Mouse (Mus musculus) bone marrow, adult 2 months (tissue): ENCODE measurements at regions not wholly inside any gene's neighbourhood (a gene's known extent, or its start where the extent isn't known, plus 50 kb on each side); places are given as distances from the start of the nearest gene placed in this dataset.

Experiments
- CTCF ChIP-seq: fragments of 200-500 bp; IDR thresholded peaks from 2 replicates; pipeline ENCODE4 v1.5.1; 2011; ENCODE audit warnings: low read length, control low read depth; ENCODE audit not compliant: control insufficient read depth, insufficient read depth
- POLR2A ChIP-seq: fragments of 200-500 bp; IDR thresholded peaks from 2 replicates; pipeline ENCODE4 v1.6.1; 2011; ENCODE audit warnings: low read depth, mild to moderate bottlenecking, control low read depth, low read length, borderline replicate concordance; ENCODE audit not compliant: control insufficient read depth

DNA sequence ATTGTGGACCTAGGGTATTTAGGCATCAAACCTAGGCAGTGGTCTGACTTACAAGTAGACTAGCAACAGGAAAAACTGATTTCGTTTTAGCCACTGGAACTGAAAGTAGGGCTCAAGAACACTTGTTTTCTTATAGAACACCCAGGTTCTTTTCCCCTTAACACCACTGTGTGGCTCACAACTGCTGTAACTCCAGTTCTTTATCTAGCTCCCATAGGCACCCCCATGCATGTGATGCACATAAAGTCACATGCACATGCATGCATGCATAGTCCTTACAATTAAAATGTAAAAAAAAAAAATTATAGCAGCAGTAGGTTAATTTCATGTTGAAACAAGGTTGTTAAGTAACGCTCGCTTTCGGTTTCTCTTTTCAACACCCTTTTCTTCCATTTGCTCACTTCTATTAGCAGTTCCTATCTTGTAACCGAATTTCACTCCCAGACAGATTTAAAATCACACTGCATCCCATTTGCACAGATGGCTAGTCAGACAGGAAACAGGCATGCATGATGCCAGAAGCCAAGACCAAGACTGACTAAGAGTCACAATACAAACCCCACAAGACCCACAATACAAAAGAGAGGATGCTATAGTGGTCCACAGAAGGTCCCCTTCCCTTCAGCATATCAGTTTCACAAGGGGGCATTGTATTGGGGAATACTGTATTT, 1540.3 kb upstream of the Slc10a2 start:
- TF ChIP-seq CTCF: no peak
- TF ChIP-seq POLR2A: no peak
